Mouse (Mus musculus) CD4-positive, CD25-positive, alpha-beta regulatory T cell, adult 2 months (primary cell): ENCODE data around the gene Xlr5c.
"Not testable (repeated sequence)": the region's sequence is repeated elsewhere in the genome, so short reads cannot be mapped to it uniquely, and the experiment has no call there.

ENCODE experiments used
- DNase-seq: peaks from one replicate; pipeline ENCODE4 v3.0.0-alpha.2; 2012; ENCODE audit warnings: low read depth, low spot score

Xlr5c gene

DNA sequence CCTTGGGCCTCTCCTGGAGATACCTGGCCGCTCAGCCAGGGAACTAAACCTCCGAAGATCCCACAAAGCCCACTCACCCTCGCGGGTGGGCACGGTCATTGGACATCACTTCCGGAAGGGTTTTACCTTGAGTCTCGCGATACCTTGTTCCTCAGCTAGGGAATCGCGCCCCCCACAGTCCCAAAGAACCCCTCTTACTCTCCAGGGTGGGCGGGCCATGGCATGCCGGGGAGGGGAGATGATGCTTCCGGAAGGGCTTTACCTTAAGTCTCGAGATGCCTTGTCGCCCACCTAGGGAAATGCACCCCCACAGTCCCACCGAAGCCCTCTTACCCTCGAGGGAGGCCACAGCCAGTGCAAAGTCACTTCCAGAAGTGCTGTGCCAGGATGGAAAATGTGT lies at the start of gene Xlr5c, which contains the start of gene Xlr5a:
Gene Xlr5c, minus strand, starts transcription at position 101 of the 400 bp plus-strand sequence.
Gene Xlr5a, minus strand, starts transcription at position 101 of the 400 bp plus-strand sequence.
- DNase-seq: not testable (repeated sequence)

GRCm38 (mm10) chrX:73342483-73342895 lies 49.7 kb upstream of the Xlr5c start, which contains the start of gene Zfp275:
Zfp275 (plus strand) TSS chrX:73342621.
- peak; percentile 85 for DNase-seq

GRCm38 (mm10) chrX:73342068-73342467 lies 49.3 kb upstream of the Xlr5c start:
- no peak for DNase-seq

DNA sequence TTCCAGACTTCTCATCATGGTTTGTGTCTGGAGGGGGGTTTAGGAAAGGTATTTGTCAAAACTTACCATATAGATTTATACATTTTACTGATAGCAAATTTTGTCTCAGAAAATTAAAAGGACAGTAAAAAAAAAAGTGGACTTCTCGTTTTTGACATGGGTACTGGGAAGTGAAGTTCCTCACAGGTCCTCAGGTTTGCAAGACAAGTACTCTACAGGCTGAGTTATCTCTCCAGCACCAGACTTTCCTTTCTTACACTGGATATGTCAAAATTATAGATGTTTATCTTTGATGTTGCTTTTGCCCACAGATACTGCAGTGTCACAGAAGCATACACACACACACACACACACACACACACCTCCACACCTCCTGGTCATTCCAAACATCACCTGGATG lies 48.7 kb upstream of the Xlr5c start:
- DNase-seq: no peak

DNA sequence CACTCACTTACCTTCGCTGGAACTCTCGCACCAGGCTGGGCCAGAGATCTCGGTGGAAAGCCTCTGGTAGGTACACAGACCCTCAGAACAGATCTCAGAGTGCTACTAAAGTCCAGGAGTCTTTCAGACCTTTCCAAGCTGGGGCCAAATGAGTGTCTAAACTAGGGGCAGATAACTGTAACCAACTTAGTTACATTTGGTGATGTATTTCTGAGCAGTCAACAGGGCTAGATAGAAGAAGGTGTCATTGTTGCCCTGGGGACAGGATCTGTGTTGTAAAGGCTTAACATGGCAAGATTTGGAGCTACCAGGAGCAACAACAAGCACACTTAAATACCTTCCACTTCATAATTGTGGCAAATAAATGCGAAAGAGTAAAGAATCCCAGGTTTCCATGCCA lies 44.0 kb upstream of the Xlr5c start, which contains the start of gene Gm45015:
Gene Gm45015, minus strand, starts transcription at position 101 of the 400 bp plus-strand sequence.
- DNase-seq: no peak

- no peak for DNase-seq
These were observed 40.8 kb upstream of the Xlr5c start for GRCm38 (mm10) chrX:73333548-73333947.

DNA sequence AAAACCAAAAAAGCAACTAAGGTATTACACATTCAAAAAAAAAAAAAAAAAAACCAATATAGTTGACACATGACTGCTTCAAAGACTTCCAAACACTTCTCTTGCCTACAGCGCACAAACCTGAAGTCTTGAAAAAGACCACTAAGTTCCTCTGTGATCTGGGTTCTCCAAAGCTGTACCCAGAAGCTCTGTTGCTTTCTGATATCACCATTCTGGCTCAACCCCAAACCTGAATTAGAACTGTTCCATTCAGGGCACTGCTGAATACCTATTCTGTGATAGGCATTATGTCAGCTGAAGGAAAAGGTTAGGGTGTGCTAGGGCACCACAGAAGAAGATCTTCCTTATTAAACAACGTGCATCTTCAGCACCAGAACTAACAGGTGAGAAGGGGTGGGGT lies 34.4 kb upstream of the Xlr5c start:
- no peak for DNase-seq

DNA sequence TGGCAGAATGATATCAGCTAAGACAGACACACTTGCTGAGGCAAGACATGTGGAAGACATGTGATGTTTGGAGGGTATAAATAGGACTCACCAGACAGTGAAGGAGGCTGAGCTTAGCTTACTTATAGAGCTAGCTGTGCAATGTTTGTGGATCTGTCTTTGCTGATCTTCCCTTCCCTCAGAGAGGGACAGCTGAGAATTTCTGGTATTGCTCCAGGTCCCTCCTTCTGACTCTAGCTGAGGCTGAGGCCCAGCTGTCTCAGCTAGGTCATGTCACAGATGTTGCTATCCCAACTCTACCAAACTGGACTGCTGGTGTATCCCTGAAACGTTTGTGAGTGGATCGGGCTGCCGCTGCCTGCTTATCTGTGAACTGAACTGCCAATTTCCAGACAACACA lies 28.3 kb upstream of the Xlr5c start:
- no peak for DNase-seq

DNA sequence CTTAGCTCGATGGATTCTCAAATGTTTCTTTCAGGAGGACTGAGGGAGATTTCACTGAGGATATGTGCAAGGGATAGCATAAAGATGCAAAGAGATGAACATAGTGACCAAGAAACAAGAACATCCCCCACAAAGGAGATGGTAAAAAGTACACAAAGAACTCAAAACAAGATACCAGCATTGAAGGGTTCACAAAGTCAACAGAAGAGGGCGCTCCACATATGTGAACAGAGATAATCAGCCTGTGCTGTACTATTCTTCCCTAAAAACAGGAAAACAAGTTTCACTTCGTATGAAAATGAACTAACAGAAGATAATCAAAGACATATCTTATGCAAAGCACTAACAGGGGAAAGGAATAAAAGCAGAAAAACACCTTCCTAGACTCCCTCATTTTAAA lies 19.7 kb upstream of the Xlr5c start:
- peak; percentile 62 for DNase-seq

- DNase-seq: not testable (repeated sequence)
These were observed 3.0 kb upstream of the Xlr5c start for GRCm38 (mm10) chrX:73295745-73296144.

GRCm38 (mm10) chrX:73265270-73265669 lies 27.5 kb downstream of the Xlr5c start, which contains the start of gene Xlr3c:
Xlr3c (minus strand) TSS chrX:73265390.
- DNase-seq: not testable (repeated sequence)

DNA sequence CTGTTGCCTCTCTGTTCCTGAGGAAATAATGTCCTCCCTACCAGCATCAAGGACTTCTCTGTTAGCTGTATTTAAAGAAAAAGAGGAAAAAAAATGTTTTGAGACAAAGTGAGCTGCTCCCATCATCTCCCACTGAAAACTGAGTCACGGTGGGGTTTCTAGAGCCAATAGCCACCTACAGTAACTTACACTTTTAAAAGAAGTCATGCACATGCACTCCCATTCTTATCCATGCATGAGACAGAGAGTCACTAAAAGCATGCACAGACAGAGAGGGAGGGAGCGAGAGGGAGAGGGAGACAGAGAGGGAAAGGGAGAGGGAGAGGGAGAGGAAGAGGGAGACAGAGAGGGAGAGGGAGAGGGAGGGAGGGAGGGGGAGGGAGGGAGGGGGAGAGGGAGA lies 30.3 kb downstream of the Xlr5c start:
- not testable (repeated sequence) for DNase-seq

DNA sequence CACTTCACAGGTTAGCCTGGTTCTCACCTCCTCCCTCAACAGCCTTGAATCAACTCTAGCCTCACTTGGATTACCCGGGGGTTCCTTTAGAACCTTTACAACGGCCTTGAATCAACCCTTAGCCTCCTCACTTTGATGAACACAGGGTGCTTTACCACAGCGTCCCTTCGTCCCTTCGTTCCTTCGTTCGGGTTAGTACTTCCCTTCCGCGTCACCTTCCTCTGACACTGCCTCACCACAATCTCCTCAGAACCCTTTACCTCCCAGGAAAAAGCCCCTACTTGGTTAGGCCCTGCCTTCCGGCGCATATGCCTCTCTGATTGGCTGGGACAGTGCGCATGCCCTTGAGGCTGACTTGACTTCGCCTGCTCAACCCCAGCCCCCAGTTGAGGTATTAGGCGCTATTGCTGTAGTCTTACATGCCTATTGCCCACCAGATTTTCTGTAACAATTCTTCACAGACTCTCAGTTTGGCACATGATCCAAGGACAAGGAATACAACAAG lies 49.9 kb downstream of the Xlr5c start, which contains the start of gene Xlr4c:
Gene Xlr4c, minus strand, starts transcription at position 310 of the 505 bp plus-strand sequence.
- not testable (repeated sequence) for DNase-seq
